Mouse (Mus musculus) urinary bladder, adult 2 months (tissue): ENCODE measurements around the gene Twnk. TPM values are rescaled to one million over a fixed set of nuclear protein-coding genes. Genes with fewer than 3 reads are reported as not detected.
A peak's percentile ranks its signal among the peaks of the same experiment; 100 is the strongest.

Source experiments
- DNase-seq: peaks from one replicate; pipeline ENCODE4 v3.0.0; 2022; ENCODE audit warnings: low spot score
- polyA plus RNA-seq: library from polyadenylated mRNA; depleted of rRNA; stranded (reverse); fragments of >200 nt; gene quantifications from 2 replicates; pipeline ENCODE4 v1.2.3, GENCODE M21; 2012; rRNA removed

Twnk gene
- polyA plus RNA-seq, 1 experiment, result 11.1 TPM

GRCm38 (mm10) chr19:45049523-45049922, 44.1 kb downstream of the Twnk start:
- no peak for DNase-seq

GRCm38 (mm10) chr19:45053451-45053850, 48.0 kb downstream of the Twnk start:
- no peak for DNase-seq

GRCm38 (mm10) chr19:45054892-45055690, 49.6 kb downstream of the Twnk start:
- DNase-seq, result no peak

GRCm38 (mm10) chr19:45056364-45056763, 50.9 kb downstream of the Twnk start:
- no peak for DNase-seq

- DNase-seq, result no peak
Measured at GRCm38 (mm10) chr19:45056908-45057698, 51.6 kb downstream of the Twnk start.

- no peak for DNase-seq
Measured at GRCm38 (mm10) chr19:45057724-45058112, 52.3 kb downstream of the Twnk start.

- DNase-seq, result peak; percentile 66
Measured at GRCm38 (mm10) chr19:45058113-45058839, 52.8 kb downstream of the Twnk start.

- no peak for DNase-seq
Measured at GRCm38 (mm10) chr19:45058841-45059240, 53.4 kb downstream of the Twnk start.

Other genes with a start within 250 kb of the Twnk start
- gene Pax2, start 249.6 kb upstream of the Twnk start, polyA plus RNA-seq, result 0.03 TPM in 1 of 2 replicates, not detected in the other
- 18.1 and 18.5 TPM in 2 replicates for gene Slf2, start 74.5 kb upstream of the Twnk start, polyA plus RNA-seq
- 61.6 and 68.4 TPM in 2 replicates for gene Sema4g, start 16.6 kb upstream of the Twnk start, polyA plus RNA-seq
- 54.6 and 64.0 TPM in 2 replicates for gene Mrpl43, start 779 bp downstream of the Twnk start, polyA plus RNA-seq
- 54.3 and 71.9 TPM in 2 replicates for gene Lzts2, start 8.8 kb downstream of the Twnk start, polyA plus RNA-seq
- 0.99 and 1.1 TPM in 2 replicates for gene Pdzd7, start 40.1 kb downstream of the Twnk start, polyA plus RNA-seq
- gene Sfxn3, start 41.8 kb downstream of the Twnk start, polyA plus RNA-seq, result 46.3 and 51.2 TPM in 2 replicates
- gene Kazald1, start 69.6 kb downstream of the Twnk start, polyA plus RNA-seq, result 24.9 and 25.1 TPM in 2 replicates
- gene Tlx1, start 145.0 kb downstream of the Twnk start, polyA plus RNA-seq, result not detected in 2 replicates
- gene Lbx1, start 230.1 kb downstream of the Twnk start, polyA plus RNA-seq, result 0.03 and 0.11 TPM in 2 replicates